Mouse (Mus musculus): ENCODE results near the gene Sorbs2. TPM values are rescaled to one million over a fixed set of nuclear protein-coding genes. Genes with fewer than 3 reads are reported as not detected.
A peak's percentile ranks its signal among the peaks of the same experiment; 100 is the strongest.

The Sorbs2 gene
- polyA plus RNA-seq, 1 experiment from 2014 or later, result 66.1 TPM

DNA sequence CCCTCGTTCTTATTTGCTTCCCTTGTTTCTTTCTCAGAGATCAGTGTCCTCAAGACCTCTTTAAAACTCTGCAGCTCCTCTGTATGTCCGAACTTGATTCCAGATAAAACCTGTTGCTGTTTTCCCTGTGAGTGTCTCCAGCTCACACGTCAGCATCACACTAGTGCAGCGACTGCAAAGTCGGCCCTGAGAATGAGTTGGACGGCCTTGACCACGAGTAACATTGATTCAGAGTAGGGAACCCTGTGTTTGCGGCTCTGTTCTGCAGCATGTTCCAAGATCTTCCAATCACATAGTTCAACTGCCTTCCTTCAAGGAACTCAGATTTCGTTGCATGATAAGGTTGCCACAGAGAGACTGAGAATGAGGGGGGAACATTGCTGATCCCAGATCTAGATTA, 268.8 kb downstream of the Sorbs2 start:
- no peak for DNase-seq (ENCODE audit: low spot score)
- Histone ChIP-seq H3K9ac (ENCODE audit: low read depth, low read length) (no peak overlapping the region), H3K4me3 (ENCODE audit: low read depth, low read length) (no peak overlapping the region), H3K9me3 (ENCODE audit: control insufficient read depth, low read length) (no peaks in the 10 kb centered on the region), H3K4me1 (replicated peaks; ENCODE audit: control insufficient read depth, insufficient read depth, low read length) (no peaks in the 10 kb centered on the region), H3K27ac (ENCODE audit: low read depth, low read length) (no peak overlapping the region), H3K4me2 (replicated peaks; ENCODE audit: low read depth, low read length) (no peak overlapping the region), H3K27me3 (ENCODE audit: control insufficient read depth, insufficient read depth, low read length) (no peaks in the 10 kb centered on the region), H3K36me3 (ENCODE audit: control insufficient read depth, insufficient read depth, low read length) (no peaks in the 10 kb centered on the region)
- WGBS, result 90% methylated on average over 9 of the region's 9 CpGs
- no peak for ATAC-seq (ENCODE audit: low FRiP score)

DNA sequence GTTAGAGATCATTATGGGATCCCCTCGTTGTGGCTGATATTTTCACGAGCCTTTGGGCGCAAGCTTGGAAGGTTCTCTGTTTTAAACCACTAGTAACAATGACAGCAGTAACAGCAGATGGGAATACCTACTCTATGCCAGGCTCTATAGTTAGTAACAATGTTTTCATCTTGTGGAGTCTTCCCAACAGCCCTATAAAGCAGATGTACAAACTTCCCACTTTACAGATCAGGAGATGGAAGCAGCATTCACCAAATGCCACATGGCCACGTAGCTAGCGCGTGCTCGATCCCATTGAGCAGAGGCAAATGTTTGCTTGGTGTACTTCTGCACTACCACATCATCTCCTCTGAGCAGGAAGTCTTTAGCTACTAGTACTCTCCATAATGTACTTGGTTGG, 269.4 kb downstream of the Sorbs2 start:
- Histone ChIP-seq H3K4me1 (replicated peaks; ENCODE audit: control insufficient read depth, insufficient read depth, low read length) (no peaks in the 10 kb centered on the region), H3K36me3 (ENCODE audit: control insufficient read depth, insufficient read depth, low read length) (no peaks in the 10 kb centered on the region), H3K4me2 (replicated peaks; ENCODE audit: low read depth, low read length) (no peak overlapping the region), H3K9ac (ENCODE audit: low read depth, low read length) (no peak overlapping the region), H3K27me3 (ENCODE audit: control insufficient read depth, insufficient read depth, low read length) (no peaks in the 10 kb centered on the region), H3K27ac (ENCODE audit: low read depth, low read length) (no peak overlapping the region), H3K4me3 (ENCODE audit: low read depth, low read length) (no peak overlapping the region), H3K9me3 (ENCODE audit: control insufficient read depth, low read length) (no peaks in the 10 kb centered on the region)
- 96% methylated on average over 7 of the region's 7 CpGs for WGBS
- DNase-seq (ENCODE audit: low spot score) (no peak), ATAC-seq (ENCODE audit: low FRiP score) (no peak)

DNA sequence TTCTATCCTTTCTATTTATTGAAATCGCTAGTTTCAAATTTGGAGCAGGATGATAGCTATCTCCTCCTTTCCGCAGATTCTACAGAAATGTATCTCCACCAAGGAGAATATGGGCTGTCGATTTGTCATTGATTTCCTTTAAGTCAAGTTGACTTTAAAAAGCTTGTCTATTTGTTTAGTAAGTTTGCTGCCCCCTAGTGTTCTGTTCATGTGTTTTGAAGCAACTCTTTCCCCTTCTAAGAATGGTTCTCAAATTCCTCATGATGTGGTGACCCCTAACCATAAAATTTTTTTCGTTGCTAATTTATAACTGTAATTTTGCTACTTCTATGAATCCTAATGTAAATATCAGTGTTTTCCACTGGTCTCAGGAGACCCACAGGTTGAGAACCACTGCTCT, 273.0 kb downstream of the Sorbs2 start:
- DNase-seq (ENCODE audit: low spot score) (peak; percentile 75), ATAC-seq (ENCODE audit: low FRiP score) (no peak)
- H3K9me3 ChIP-seq (ENCODE audit: control insufficient read depth, low read length), result no peaks in the 10 kb centered on the region
- no peaks in the 10 kb centered on the region for H3K4me1 ChIP-seq (replicated peaks; ENCODE audit: control insufficient read depth, insufficient read depth, low read length)
- H3K9ac ChIP-seq (ENCODE audit: low read depth, low read length), result no peak overlapping the region
- no peak overlapping the region for H3K27ac ChIP-seq (ENCODE audit: low read depth, low read length)
- no peaks in the 10 kb centered on the region for H3K36me3 ChIP-seq (ENCODE audit: control insufficient read depth, insufficient read depth, low read length)
- no peak overlapping the region for H3K4me3 ChIP-seq (ENCODE audit: low read depth, low read length)
- no peak overlapping the region for H3K4me2 ChIP-seq (replicated peaks; ENCODE audit: low read depth, low read length)
- WGBS, result 63% methylated on average over 4 of the region's 4 CpGs
- H3K27me3 ChIP-seq (ENCODE audit: control insufficient read depth, insufficient read depth, low read length), result no peaks in the 10 kb centered on the region

DNA sequence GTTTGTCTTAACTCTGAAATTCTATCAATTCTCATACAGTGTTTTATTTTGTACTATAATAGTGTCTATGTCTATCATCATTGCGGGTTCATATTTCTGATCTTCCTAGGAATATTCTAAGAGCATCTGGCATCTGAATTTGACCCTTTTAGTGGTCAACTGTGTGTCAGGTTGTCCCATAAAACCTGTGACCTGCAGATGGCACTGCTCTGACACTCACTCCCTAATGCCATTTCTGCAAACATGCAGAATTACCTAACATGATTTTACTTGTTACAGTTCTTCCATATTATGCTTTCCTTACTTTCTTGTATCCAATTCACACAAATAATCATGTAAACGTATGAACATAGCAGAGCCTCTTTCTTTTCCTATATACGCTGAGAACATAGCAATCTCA, 281.0 kb downstream of the Sorbs2 start:
- H3K27me3 ChIP-seq (ENCODE audit: control insufficient read depth, insufficient read depth, low read length), result no peaks in the 10 kb centered on the region
- H3K4me3 ChIP-seq (ENCODE audit: low read depth, low read length), result no peak overlapping the region
- no peaks in the 10 kb centered on the region for H3K9me3 ChIP-seq (ENCODE audit: control insufficient read depth, low read length)
- ATAC-seq (ENCODE audit: low FRiP score) (no peak), DNase-seq (ENCODE audit: low spot score) (no peak)
- 78% methylated on average over 3 of the region's 3 CpGs for WGBS
- H3K36me3 ChIP-seq (ENCODE audit: control insufficient read depth, insufficient read depth, low read length), result no peaks in the 10 kb centered on the region
- H3K4me2 ChIP-seq (replicated peaks; ENCODE audit: low read depth, low read length), result no peak overlapping the region
- no peak overlapping the region for H3K9ac ChIP-seq (ENCODE audit: low read depth, low read length)
- no peak overlapping the region for H3K27ac ChIP-seq (ENCODE audit: low read depth, low read length)
- no peaks in the 10 kb centered on the region for H3K4me1 ChIP-seq (replicated peaks; ENCODE audit: control insufficient read depth, insufficient read depth, low read length)

DNA sequence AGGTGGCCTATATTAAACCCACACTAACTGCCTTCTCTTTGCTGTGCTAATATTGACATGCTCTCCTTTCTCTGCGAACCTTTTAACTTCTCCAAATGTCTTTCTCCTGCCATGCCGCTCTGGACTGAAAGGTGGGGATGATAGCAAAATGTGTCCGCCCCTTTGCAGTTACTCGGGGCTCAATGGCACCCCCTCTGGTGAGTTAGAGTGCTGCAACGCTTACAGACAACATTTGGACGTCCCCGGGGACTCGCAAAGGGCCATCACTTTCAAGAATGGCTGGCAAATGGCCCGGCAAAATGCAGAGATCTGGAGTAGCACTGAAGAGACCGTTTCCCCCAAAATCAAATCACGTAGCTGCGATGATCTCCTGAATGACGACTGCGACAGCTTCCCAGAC, 287.3 kb downstream of the Sorbs2 start:
- H3K27ac ChIP-seq (ENCODE audit: low read depth, low read length), result no peak overlapping the region
- ATAC-seq (ENCODE audit: low FRiP score), result no peak
- no peaks in the 10 kb centered on the region for H3K27me3 ChIP-seq (ENCODE audit: control insufficient read depth, insufficient read depth, low read length)
- WGBS, result 87% methylated on average over 14 of the region's 14 CpGs
- no peak overlapping the region for H3K4me3 ChIP-seq (ENCODE audit: low read depth, low read length)
- H3K4me1 ChIP-seq (replicated peaks; ENCODE audit: control insufficient read depth, insufficient read depth, low read length), result no peaks in the 10 kb centered on the region
- H3K9ac ChIP-seq (ENCODE audit: low read depth, low read length), result no peak overlapping the region
- no peaks in the 10 kb centered on the region for H3K9me3 ChIP-seq (ENCODE audit: control insufficient read depth, low read length)
- no peak overlapping the region for H3K4me2 ChIP-seq (replicated peaks; ENCODE audit: low read depth, low read length)
- peak; percentile 7 for DNase-seq (ENCODE audit: low spot score)
- 0 out of 2 replicates have a peak, but pooled peaks cover 2% of the 10 kb centered on the region for H3K36me3 ChIP-seq (ENCODE audit: control insufficient read depth, insufficient read depth, low read length)

DNA sequence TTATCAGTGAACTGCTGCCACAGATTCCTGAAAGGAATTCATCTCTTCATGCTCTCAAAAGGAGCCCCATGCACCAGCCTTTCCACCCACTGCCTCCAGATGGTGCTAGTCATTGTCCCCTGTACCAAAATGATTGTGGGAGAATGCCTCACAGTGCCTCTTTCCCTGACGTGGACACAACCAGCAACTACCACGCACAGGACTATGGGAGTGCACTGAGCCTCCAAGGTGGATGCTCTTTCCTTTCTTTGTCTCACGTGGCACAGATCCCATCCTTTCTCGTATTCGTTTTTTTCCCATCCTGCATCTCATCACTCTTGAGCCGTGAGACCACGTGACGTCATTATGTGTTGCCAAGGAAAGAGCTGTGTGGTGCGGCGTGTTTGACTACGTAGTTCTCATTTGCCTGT, 288.7 kb downstream of the Sorbs2 start:
- H3K36me3 ChIP-seq (ENCODE audit: control insufficient read depth, insufficient read depth, low read length), result 0 out of 2 replicates have a peak, but pooled peaks cover 2% of the 10 kb centered on the region
- 64% methylated on average over 11 of the region's 11 CpGs for WGBS
- H3K9me3 ChIP-seq (ENCODE audit: control insufficient read depth, low read length), result no peaks in the 10 kb centered on the region
- peak; percentile 38; the same call in 1 of the 2 replicates for ATAC-seq (ENCODE audit: low FRiP score)
- H3K4me3 ChIP-seq (ENCODE audit: low read depth, low read length), result no peak overlapping the region
- H3K4me2 ChIP-seq (replicated peaks; ENCODE audit: low read depth, low read length), result no peak overlapping the region
- peak; percentile 56 for DNase-seq (ENCODE audit: low spot score)
- H3K4me1 ChIP-seq (replicated peaks; ENCODE audit: control insufficient read depth, insufficient read depth, low read length), result no peaks in the 10 kb centered on the region
- H3K9ac ChIP-seq (ENCODE audit: low read depth, low read length), result no peak overlapping the region
- no peak overlapping the region for H3K27ac ChIP-seq (ENCODE audit: low read depth, low read length)
- no peaks in the 10 kb centered on the region for H3K27me3 ChIP-seq (ENCODE audit: control insufficient read depth, insufficient read depth, low read length)

DNA sequence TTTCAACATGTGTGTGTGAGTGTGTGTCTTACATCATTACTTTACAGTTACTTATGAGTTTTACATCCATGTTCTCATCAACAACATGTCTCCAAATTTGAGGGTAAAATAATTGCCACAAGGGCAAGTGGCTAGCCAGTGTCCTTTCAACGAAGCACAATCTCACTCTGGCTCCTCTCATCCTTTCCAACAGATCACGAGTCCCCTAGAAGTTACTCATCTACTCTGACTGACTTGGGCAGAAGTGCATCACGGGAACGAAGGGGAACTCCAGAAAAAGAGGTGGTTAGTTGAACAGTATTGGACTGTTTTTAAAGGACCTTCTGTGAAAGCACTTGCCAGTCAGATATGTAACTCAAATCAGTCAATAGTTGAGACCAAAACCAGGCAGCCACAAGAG, 291.9 kb downstream of the Sorbs2 start:
- DNase-seq (ENCODE audit: low spot score), result no peak
- Histone ChIP-seq H3K4me3 (ENCODE audit: low read depth, low read length) (no peak overlapping the region), H3K4me1 (replicated peaks; ENCODE audit: control insufficient read depth, insufficient read depth, low read length) (no peaks in the 10 kb centered on the region), H3K36me3 (ENCODE audit: control insufficient read depth, insufficient read depth, low read length) (no peaks in the 10 kb centered on the region), H3K27ac (ENCODE audit: low read depth, low read length) (no peak overlapping the region), H3K9ac (ENCODE audit: low read depth, low read length) (no peak overlapping the region), H3K4me2 (replicated peaks; ENCODE audit: low read depth, low read length) (no peak overlapping the region), H3K27me3 (ENCODE audit: control insufficient read depth, insufficient read depth, low read length) (no peaks in the 10 kb centered on the region), H3K9me3 (ENCODE audit: control insufficient read depth, low read length) (no peaks in the 10 kb centered on the region)
- 85% methylated on average over 4 of the region's 4 CpGs for WGBS
- ATAC-seq (ENCODE audit: low FRiP score), result no peak

DNA sequence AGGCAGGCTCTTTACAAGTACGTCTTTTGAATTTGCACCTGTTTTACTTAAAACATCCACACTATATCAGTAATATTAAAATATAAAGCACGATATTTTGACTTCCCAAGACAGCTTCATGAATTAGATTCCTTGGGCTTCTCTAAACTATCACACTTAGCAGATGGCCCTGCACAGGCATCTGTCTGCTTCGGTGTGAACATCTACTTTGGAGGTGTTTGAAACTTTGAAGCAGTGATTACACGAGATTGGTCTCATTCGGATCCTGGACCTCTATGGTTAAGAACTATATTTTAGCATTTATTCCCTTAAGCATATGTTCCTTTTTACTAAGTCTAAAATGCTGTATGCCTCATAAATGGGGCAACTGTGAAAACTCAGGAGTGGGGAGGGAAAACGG, 301.0 kb downstream of the Sorbs2 start:
- Histone ChIP-seq H3K27ac (ENCODE audit: low read depth, low read length) (no peak overlapping the region), H3K4me1 (replicated peaks; ENCODE audit: control insufficient read depth, insufficient read depth, low read length) (no peaks in the 10 kb centered on the region), H3K9me3 (ENCODE audit: control insufficient read depth, low read length) (no peaks in the 10 kb centered on the region), H3K9ac (ENCODE audit: low read depth, low read length) (no peak overlapping the region), H3K4me3 (ENCODE audit: low read depth, low read length) (no peak overlapping the region), H3K4me2 (replicated peaks; ENCODE audit: low read depth, low read length) (no peak overlapping the region), H3K36me3 (ENCODE audit: control insufficient read depth, insufficient read depth, low read length) (no peaks in the 10 kb centered on the region), H3K27me3 (ENCODE audit: control insufficient read depth, insufficient read depth, low read length) (no peaks in the 10 kb centered on the region)
- ATAC-seq (ENCODE audit: low FRiP score) (no peak), DNase-seq (ENCODE audit: low spot score) (no peak)
- WGBS, result 93% methylated on average over 6 of the region's 6 CpGs

DNA sequence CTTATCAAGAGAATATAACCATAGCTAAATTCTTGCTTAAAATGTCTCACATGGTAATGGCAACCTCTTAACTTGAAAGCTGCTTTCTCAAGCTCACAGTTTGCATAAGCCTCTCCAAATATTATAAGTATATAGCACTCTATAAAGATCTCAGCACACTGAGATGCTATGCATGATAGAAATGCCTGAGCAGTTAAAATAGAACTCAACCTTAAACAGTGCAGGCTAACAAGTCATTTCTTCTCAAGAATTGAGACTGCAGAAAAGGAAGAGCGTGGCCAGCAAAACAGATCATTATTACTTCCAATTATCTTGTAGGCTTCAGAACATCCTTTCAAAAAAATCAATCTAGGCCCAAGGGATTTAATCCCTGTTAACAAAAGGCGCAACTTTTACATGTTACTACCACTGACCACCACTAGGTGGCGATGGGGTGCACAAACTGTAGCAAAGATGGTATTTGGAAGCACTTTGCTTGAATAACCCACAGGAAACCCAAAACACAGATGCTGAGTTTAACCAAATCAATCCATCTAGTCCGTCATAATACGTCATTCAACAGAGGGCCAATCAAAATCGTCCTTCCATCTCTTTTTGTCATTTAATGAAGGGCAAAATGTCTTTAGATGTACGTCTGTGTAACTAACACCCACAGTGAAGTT, 309.3 kb downstream of the Sorbs2 start:
- Histone ChIP-seq H3K4me1 (replicated peaks; ENCODE audit: control insufficient read depth, insufficient read depth, low read length) (no peaks in the 10 kb centered on the region), H3K9ac (ENCODE audit: low read depth, low read length) (no peak overlapping the region), H3K27ac (ENCODE audit: low read depth, low read length) (no peak overlapping the region), H3K27me3 (ENCODE audit: control insufficient read depth, insufficient read depth, low read length) (no peaks in the 10 kb centered on the region), H3K36me3 (ENCODE audit: control insufficient read depth, insufficient read depth, low read length) (no peaks in the 10 kb centered on the region), H3K4me2 (replicated peaks; ENCODE audit: low read depth, low read length) (no peak overlapping the region), H3K9me3 (ENCODE audit: control insufficient read depth, low read length) (no peaks in the 10 kb centered on the region), H3K4me3 (ENCODE audit: low read depth, low read length) (no peak overlapping the region)
- WGBS, result 28% methylated on average over 7 of the region's 7 CpGs
- DNase-seq (ENCODE audit: low spot score) (peak; percentile 82), ATAC-seq (ENCODE audit: low FRiP score) (no peak)
